Mouse (Mus musculus) intestine, embryonic 16.5 days (tissue): ENCODE measurements around the gene 1110051M20Rik. TPM values are rescaled to one million over a fixed set of nuclear protein-coding genes. Genes with fewer than 3 reads are reported as not detected.
A peak's percentile ranks its signal among the peaks of the same experiment; 100 is the strongest.

Experiments used
- ATAC-seq: fragments of 200-750 bp; cut with Nextera tagmentation; 2 replicates; pipeline ENCODE4 v1.8.0; 2017; ENCODE audit warnings: moderate TSS enrichment, moderate library complexity
- H3K27ac ChIP-seq: fragments of 300-500 bp; sonication (generic); 2 replicates; pipeline ENCODE4 v1.5.1; 2014; ENCODE audit warnings: mild to moderate bottlenecking, low read length
- H3K27me3 ChIP-seq: fragments of 300-500 bp; sonication (generic); replicated peaks from 2 replicates; pipeline ENCODE4 v1.6.1; 2014; ENCODE audit warnings: low read length, control low read depth, mixed read lengths; ENCODE audit not compliant: control insufficient read depth, insufficient read depth
- H3K36me3 ChIP-seq: fragments of 300-500 bp; sonication (generic); 2 replicates; pipeline ENCODE4 v1.6.1; 2014; ENCODE audit warnings: low read length, control low read depth; ENCODE audit not compliant: control insufficient read depth, insufficient read depth
- H3K4me1 ChIP-seq: fragments of 300-500 bp; sonication (generic); 2 replicates; pipeline ENCODE4 v1.6.1; 2014; ENCODE audit warnings: low read length, control low read depth, mixed read lengths; ENCODE audit not compliant: control insufficient read depth, insufficient read depth
- H3K4me2 ChIP-seq: fragments of 300-500 bp; sonication (generic); 2 replicates; pipeline ENCODE4 v1.6.1; 2014; ENCODE audit warnings: low read depth, low read length, control low read depth
- H3K4me3 ChIP-seq: fragments of 300-500 bp; sonication (generic); 2 replicates; pipeline ENCODE4 v1.5.1; 2014; ENCODE audit warnings: mild to moderate bottlenecking, low read length
- H3K9ac ChIP-seq: fragments of 300-500 bp; sonication (generic); 2 replicates; pipeline ENCODE4 v1.6.1; 2014; ENCODE audit warnings: low read depth, low read length
- H3K9me3 ChIP-seq: fragments of 300-500 bp; sonication (generic); 2 replicates; pipeline ENCODE4 v1.6.1; 2016; ENCODE audit warnings: low read length, control low read depth; ENCODE audit not compliant: control insufficient read depth
- WGBS: fragments of 180-500 bp; shearing (Covaris S2); extraction: QIAGEN DNeasy Blood & Tissue Kit; methylation state at CpG from one replicate; pipeline ENCODE4 v1.1.7; 2014; 5-methylcytosine and 5-hydroxymethylcytosine counted together
- polyA plus RNA-seq: library from polyadenylated mRNA; unstranded; fragments of >200 nt; fragmentation: Nextera tagmentation; extraction: Ambion mirVana; gene quantifications from 2 replicates; pipeline ENCODE4 v1.2.1, GENCODE M21; 2015

The 1110051M20Rik gene
- polyA plus RNA-seq, 1 experiment from 2014 or later = 36.0 TPM

DNA sequence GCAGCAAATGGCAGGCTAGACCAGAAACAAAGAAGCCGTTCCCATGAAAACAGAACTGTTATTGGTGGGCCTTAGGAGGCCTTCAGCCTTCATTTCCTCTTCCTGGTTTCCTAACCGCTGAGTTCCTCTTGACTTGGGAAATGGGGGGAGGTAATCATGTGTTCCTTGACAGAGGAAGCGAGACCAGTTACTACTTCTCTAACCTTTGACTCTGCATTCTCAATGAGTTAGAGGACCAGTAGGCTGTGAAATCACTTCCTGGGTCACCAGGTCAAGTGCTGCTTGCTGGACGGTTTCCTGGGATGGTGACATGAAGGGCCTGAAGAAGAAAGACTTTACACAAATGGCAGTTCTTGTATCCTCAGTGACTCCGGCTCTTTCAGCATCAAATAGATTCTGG lies 32.1 kb downstream of the 1110051M20Rik start:
- no peak for ATAC-seq
- no peaks in the 10 kb centered on the region for H3K27me3 ChIP-seq
- WGBS = 69% methylated on average over 5 of the region's 5 CpGs
- no peak overlapping the region for H3K9ac ChIP-seq
- no peak overlapping the region for H3K4me2 ChIP-seq
- H3K9me3 ChIP-seq = no peaks in the 10 kb centered on the region
- H3K4me1 ChIP-seq = peaks cover 7% of the 10 kb centered on the region; the same call in 1 of the 2 replicates
- no peak overlapping the region for H3K27ac ChIP-seq
- H3K36me3 ChIP-seq = no peaks in the 10 kb centered on the region
- H3K4me3 ChIP-seq = no peak overlapping the region

- Histone ChIP-seq H3K9ac (no peak overlapping the region), H3K4me2 (no peak overlapping the region), H3K27me3 (no peaks in the 10 kb centered on the region), H3K36me3 (no peaks in the 10 kb centered on the region), H3K27ac (no peak overlapping the region), H3K4me1 (peaks cover 7% of the 10 kb centered on the region; the same call in 1 of the 2 replicates), H3K4me3 (no peak overlapping the region), H3K9me3 (no peaks in the 10 kb centered on the region)
- no peak for ATAC-seq
- WGBS = 59% methylated on average over 2 of the region's 2 CpGs
These were observed 33.0 kb downstream of the 1110051M20Rik start for GRCm38 (mm10) chr2:91411473-91411872.

GRCm38 (mm10) chr2:91408031-91408430 lies 36.5 kb downstream of the 1110051M20Rik start:
- WGBS = 82% methylated on average over 2 of the region's 2 CpGs
- no peak for ATAC-seq
- Histone ChIP-seq H3K9ac (no peak overlapping the region), H3K27ac (no peak overlapping the region), H3K27me3 (no peaks in the 10 kb centered on the region), H3K9me3 (no peaks in the 10 kb centered on the region), H3K4me3 (no peak overlapping the region), H3K4me1 (peaks cover 7% of the 10 kb centered on the region; the same call in 1 of the 2 replicates), H3K36me3 (no peaks in the 10 kb centered on the region), H3K4me2 (no peak overlapping the region)

DNA sequence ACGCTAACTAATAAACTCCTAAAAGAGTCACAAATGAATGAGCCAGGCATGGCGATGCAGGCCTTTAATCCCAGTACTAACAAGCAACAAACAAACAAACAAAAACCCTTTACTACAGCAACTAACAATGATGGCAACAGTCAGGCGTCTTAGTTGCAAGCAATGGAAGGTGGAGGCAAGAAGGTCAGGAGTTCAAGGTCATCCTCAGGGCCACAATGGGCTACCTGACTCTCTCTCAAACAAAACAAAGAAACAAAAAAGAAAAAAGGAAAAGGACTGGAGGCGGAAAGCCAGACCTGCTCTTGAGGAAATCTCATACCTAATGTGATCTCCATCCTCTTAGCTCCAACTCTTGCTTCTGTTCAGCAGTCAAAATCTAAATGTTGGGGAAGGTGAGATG lies 39.4 kb downstream of the 1110051M20Rik start:
- H3K9ac ChIP-seq = no peak overlapping the region
- no peaks in the 10 kb centered on the region for H3K9me3 ChIP-seq
- H3K4me1 ChIP-seq = no peaks in the 10 kb centered on the region
- H3K36me3 ChIP-seq = no peaks in the 10 kb centered on the region
- ATAC-seq = no peak
- no peak overlapping the region for H3K4me3 ChIP-seq
- no peaks in the 10 kb centered on the region for H3K27me3 ChIP-seq
- WGBS = 85% methylated on average over 4 of the region's 4 CpGs
- no peak overlapping the region for H3K27ac ChIP-seq
- no peak overlapping the region for H3K4me2 ChIP-seq

- H3K36me3 ChIP-seq = no peaks in the 10 kb centered on the region
- H3K4me2 ChIP-seq = no peak overlapping the region
- no peak for ATAC-seq
- H3K9me3 ChIP-seq = no peaks in the 10 kb centered on the region
- no peak overlapping the region for H3K4me3 ChIP-seq
- H3K9ac ChIP-seq = no peak overlapping the region
- H3K27me3 ChIP-seq = no peaks in the 10 kb centered on the region
- H3K27ac ChIP-seq = no peak overlapping the region
- WGBS = 64% methylated on average over 2 of the region's 2 CpGs
- H3K4me1 ChIP-seq = no peaks in the 10 kb centered on the region
These were observed 44.8 kb downstream of the 1110051M20Rik start for GRCm38 (mm10) chr2:91399727-91400126.

GRCm38 (mm10) chr2:91399168-91399567 lies 45.3 kb downstream of the 1110051M20Rik start:
- Histone ChIP-seq H3K9me3 (no peaks in the 10 kb centered on the region), H3K4me1 (no peaks in the 10 kb centered on the region), H3K4me3 (no peak overlapping the region), H3K9ac (no peak overlapping the region), H3K27me3 (no peaks in the 10 kb centered on the region), H3K27ac (no peak overlapping the region), H3K4me2 (no peak overlapping the region), H3K36me3 (no peaks in the 10 kb centered on the region)
- 54% methylated on average over 3 of the region's 3 CpGs for WGBS
- no peak for ATAC-seq

- H3K27ac ChIP-seq = no peak overlapping the region
- WGBS = 75% methylated on average over 4 of the region's 4 CpGs
- no peak overlapping the region for H3K4me2 ChIP-seq
These were observed 50.4 kb downstream of the 1110051M20Rik start for GRCm38 (mm10) chr2:91394078-91394477.

GRCm38 (mm10) chr2:91388738-91389137 lies 55.8 kb downstream of the 1110051M20Rik start:
- Histone ChIP-seq H3K4me2 (no peak overlapping the region), H3K4me1 (peaks cover 9% of the 10 kb centered on the region; the same call in 1 of the 2 replicates), H3K4me3 (no peak overlapping the region), H3K9me3 (no peaks in the 10 kb centered on the region), H3K9ac (no peak overlapping the region), H3K27ac (no peak overlapping the region), H3K36me3 (no peaks in the 10 kb centered on the region), H3K27me3 (no peaks in the 10 kb centered on the region)
- 54% methylated on average over 3 of the region's 3 CpGs for WGBS
- 0 out of 2 replicates have a peak, but pooled peaks have one; percentile 35 for ATAC-seq

More at GRCm38 (mm10) chr2:91394078-91394477, 50.4 kb downstream of the 1110051M20Rik start:
- Histone ChIP-seq H3K36me3 (no peaks in the 10 kb centered on the region), H3K9me3 (no peaks in the 10 kb centered on the region), H3K9ac (no peak overlapping the region), H3K4me3 (no peak overlapping the region), H3K27me3 (no peaks in the 10 kb centered on the region), H3K4me1 (no peaks in the 10 kb centered on the region)
- no peak for ATAC-seq

- Histone ChIP-seq H3K4me2 (no peak overlapping the region), H3K4me3 (no peak overlapping the region), H3K9me3 (no peaks in the 10 kb centered on the region), H3K27ac (no peak overlapping the region; the same call in 1 of the 2 replicates), H3K4me1 (peaks cover 9% of the 10 kb centered on the region; the same call in 1 of the 2 replicates), H3K9ac (no peak overlapping the region), H3K36me3 (no peaks in the 10 kb centered on the region), H3K27me3 (no peaks in the 10 kb centered on the region)
- 49% methylated on average over 3 of the region's 3 CpGs for WGBS
- ATAC-seq = no peak
These were observed 56.2 kb downstream of the 1110051M20Rik start for GRCm38 (mm10) chr2:91388281-91388680.
